Comparison of ENCODE assay signal across 8 mouse cellular contexts in the genomic region with DNA sequence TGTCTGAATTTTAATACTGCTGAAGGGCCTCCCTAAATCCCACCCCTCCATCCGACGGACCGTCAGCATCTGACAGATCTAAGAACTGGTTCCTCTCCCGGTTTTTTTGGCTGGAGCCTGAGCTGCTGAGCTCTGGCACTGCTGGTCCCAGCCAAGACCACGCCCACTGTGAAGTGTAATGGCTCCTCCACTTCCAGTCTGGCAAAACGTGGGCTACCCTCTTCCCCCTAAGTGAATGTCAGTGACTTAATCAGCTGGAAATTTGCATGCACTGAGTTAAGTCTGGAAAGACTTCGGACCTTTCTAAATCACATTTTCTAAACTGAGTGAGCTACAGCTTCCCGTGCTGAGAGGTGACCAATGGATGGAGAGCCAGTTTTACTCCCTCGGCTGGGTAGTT. TPM values are rescaled to one million over a fixed set of nuclear protein-coding genes. Genes with fewer than 3 reads are reported as not detected.
A peak's percentile ranks its signal among the peaks of the same experiment; 100 is the strongest.
DNase-seq lines count a peak whose midpoint lies in the region; ATAC-seq lines count a peak whose summit lies in the region.

No protein-coding gene starts in this region.

- DNase-seq in left cerebral cortex, adult 18-20 months (ENCODE audit: low spot score in 2 of 2) = peak; percentile 11 to 29
- DNase-seq in left cerebral cortex, adult 9 months (ENCODE audit: low spot score in 2 of 2) = no peak
- DNase-seq in embryo, embryonic 11 days = peak; percentile 73
- DNase-seq in gastrocnemius, postnatal 25 days = peak; percentile 41
- DNase-seq in limb, embryonic 10.5 days (ENCODE audit: low spot score) = no peak
- DNase-seq in thymus, adult 18-20 months = no peak
- no peak for DNase-seq in thymus, postnatal 4 days

- no peaks in the 10 kb centered on the region for H3K9me3 ChIP-seq in limb, embryonic 10.5 days (replicated peaks)
- H3K9me3 ChIP-seq in stomach, embryonic 15.5 days = no peaks in the 10 kb centered on the region

- H3K4me2 ChIP-seq in stomach, embryonic 15.5 days = no peak overlapping the region

- peak; percentile 54; the same call in 1 of the 2 replicates for ATAC-seq in stomach, embryonic 15.5 days (ENCODE audit: insufficient read depth, low FRiP score, low read depth)

- 8% methylated on average over 9 of the region's 9 CpGs for WGBS in limb, embryonic 10.5 days
- WGBS in stomach, embryonic 15.5 days = 20% methylated on average over 9 of the region's 9 CpGs

- no peaks in the 10 kb centered on the region for H3K27me3 ChIP-seq in limb, embryonic 10.5 days (ENCODE audit: low read depth, poor library complexity, severe bottlenecking)
- no peaks in the 10 kb centered on the region for H3K27me3 ChIP-seq in stomach, embryonic 15.5 days (replicated peaks)

- H3K27ac ChIP-seq in limb, embryonic 10.5 days = peak overlapping the region; percentile 53; the same call in 1 of the 2 replicates
- peak overlapping the region; percentile 52; the same call in 1 of the 2 replicates for H3K27ac ChIP-seq in stomach, embryonic 15.5 days

- H3K36me3 ChIP-seq in limb, embryonic 10.5 days = peaks cover 15% of the 10 kb centered on the region
- no peaks in the 10 kb centered on the region for H3K36me3 ChIP-seq in stomach, embryonic 15.5 days

- H3K4me1 ChIP-seq in limb, embryonic 10.5 days = peaks cover 82% of the 10 kb centered on the region
- peaks cover 68% of the 10 kb centered on the region for H3K4me1 ChIP-seq in stomach, embryonic 15.5 days

- no peak overlapping the region for H3K4me3 ChIP-seq in limb, embryonic 10.5 days
- no peak overlapping the region for H3K4me3 ChIP-seq in stomach, embryonic 15.5 days (replicated peaks)

- no peak overlapping the region for H3K9ac ChIP-seq in stomach, embryonic 15.5 days

RNA-seq across cellular contexts. Expression of gene Ror2, which starts 52.5 kb away (rescaled TPM):
- 1 to 10 TPM; 1.1 to 1.8 TPM for total RNA-seq in left cerebral cortex, adult 18-20 months (2021)
- under 1 TPM; 0.83 to 0.90 TPM for total RNA-seq in gastrocnemius, postnatal 25 days (2021)
- polyA plus RNA-seq in limb, embryonic 10.5 days (2016; fragmentation: Nextera tagmentation; extraction: Ambion mirVana) = 37.9 and 40.1 TPM in 2 replicates
- polyA plus RNA-seq in stomach, embryonic 15.5 days (2015; fragmentation: Nextera tagmentation; extraction: Ambion mirVana) = 17.4 and 20.9 TPM in 2 replicates

Comparison
In these comparisons a context has a peak if more than half of its experiments do, and no peak if none do; other contexts are left out.
1. DNase-seq: peak in left cerebral cortex, adult 18-20 months (2 of 2), embryo, embryonic 11 days (single experiment) and gastrocnemius, postnatal 25 days (single experiment); none in left cerebral cortex, adult 9 months (0 of 2), limb, embryonic 10.5 days (single experiment), thymus, adult 18-20 months (0 of 2) and thymus, postnatal 4 days (single experiment).